Mouse (Mus musculus): ENCODE measurements around the gene Tsnaxip1. TPM values are rescaled to one million over a fixed set of nuclear protein-coding genes. Genes with fewer than 3 reads are reported as not detected.

The Tsnaxip1 gene
- polyA plus RNA-seq, 1 experiment from 2014 or later = 0.07 TPM

DNA sequence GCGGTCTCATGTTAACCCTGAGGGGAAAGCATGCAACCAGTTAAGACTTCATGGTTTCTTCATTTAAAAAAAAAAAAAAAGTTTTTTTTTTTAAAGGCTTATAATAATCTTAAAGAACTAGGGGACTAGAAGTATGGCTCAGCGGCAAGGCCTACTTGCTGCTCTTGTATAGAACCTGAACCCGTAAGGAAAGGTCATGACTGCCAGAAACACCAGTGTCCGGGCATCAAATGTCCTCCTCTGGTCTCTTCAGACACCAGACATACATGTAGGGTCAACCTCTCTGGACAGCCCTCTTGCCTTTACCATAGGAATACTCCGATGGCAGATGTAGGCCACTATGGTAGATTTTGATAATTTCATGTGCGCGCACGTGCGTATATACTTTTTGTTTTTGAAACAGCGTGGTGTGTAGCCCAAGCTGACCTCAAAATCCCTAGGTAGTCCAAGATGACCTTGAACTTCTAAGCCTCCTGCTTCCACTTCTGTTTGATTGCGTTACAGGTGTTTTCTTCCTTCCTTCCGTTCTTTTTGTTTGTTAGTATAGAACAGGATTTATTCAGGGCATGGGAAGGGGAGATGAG, 24.7 kb downstream of the Tsnaxip1 start:
- no peak overlapping the region for H3K9ac ChIP-seq (ENCODE audit: low read depth, low read length)
- H3K36me3 ChIP-seq (ENCODE audit: control insufficient read depth, insufficient read depth, low read length) = peaks cover 6% of the 10 kb centered on the region; the same call in 1 of the 2 replicates
- 78% methylated on average over 12 of the region's 12 CpGs for WGBS (ENCODE audit: insufficient replicate concordance)
- ATAC-seq (replicated peaks; ENCODE audit: insufficient number of reproducible peaks, low FRiP score, low TSS enrichment) = no peak
- H3K9me3 ChIP-seq (replicated peaks; ENCODE audit: control insufficient read depth, low read length) = no peaks in the 10 kb centered on the region
- H3K27ac ChIP-seq (ENCODE audit: low read depth, low read length) = no peak overlapping the region
- peaks cover 24% of the 10 kb centered on the region for H3K4me1 ChIP-seq (ENCODE audit: control insufficient read depth, insufficient read depth, low read length)
- H3K4me3 ChIP-seq (ENCODE audit: low read depth, low read length) = peak overlapping the region; percentile 81; the same call in 1 of the 2 replicates
- no peaks in the 10 kb centered on the region for H3K27me3 ChIP-seq (ENCODE audit: control insufficient read depth, insufficient read depth, low read length)
- no peak overlapping the region; the same call in 1 of the 2 replicates for H3K4me2 ChIP-seq

DNA sequence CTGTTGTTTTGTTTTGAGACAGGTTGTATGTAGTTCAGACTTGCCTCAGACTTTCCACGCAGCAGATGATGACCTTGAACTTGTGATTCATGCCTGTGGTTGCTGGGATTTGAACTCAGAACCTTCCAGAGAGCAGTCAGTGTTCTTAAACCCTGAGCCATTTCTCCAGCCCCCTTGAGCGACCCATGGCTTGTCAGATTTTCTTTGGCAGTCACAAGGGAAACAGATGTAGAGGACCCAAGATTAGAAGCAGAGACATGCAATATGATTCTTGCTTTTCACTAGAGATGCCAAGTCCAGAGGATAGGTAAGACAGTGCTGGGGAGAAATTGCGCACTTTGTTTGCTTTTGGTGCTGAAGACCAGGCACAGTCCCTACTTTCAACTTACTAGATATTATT, 25.6 kb downstream of the Tsnaxip1 start, which contains the start of gene Cenpt:
Gene Cenpt (minus strand): TSS at position 101 of the 400 bp plus-strand sequence.
- no peaks in the 10 kb centered on the region for H3K9me3 ChIP-seq (replicated peaks; ENCODE audit: control insufficient read depth, low read length)
- no peaks in the 10 kb centered on the region for H3K27me3 ChIP-seq (ENCODE audit: control insufficient read depth, insufficient read depth, low read length)
- no peak within 1 kb of the TSS for H3K4me2 ChIP-seq
- H3K27ac ChIP-seq (ENCODE audit: low read depth, low read length) = no peak within 1 kb of the TSS
- H3K9ac ChIP-seq (ENCODE audit: low read depth, low read length) = no peak within 1 kb of the TSS
- peaks cover 4% of the 10 kb centered on the region; the same call in 1 of the 2 replicates for H3K36me3 ChIP-seq (ENCODE audit: control insufficient read depth, insufficient read depth, low read length)
- H3K4me3 ChIP-seq (ENCODE audit: low read depth, low read length) = no peak within 1 kb of the TSS
- no peak for ATAC-seq (replicated peaks; ENCODE audit: insufficient number of reproducible peaks, low FRiP score, low TSS enrichment)
- WGBS (ENCODE audit: insufficient replicate concordance) = 84% methylated on average over 3 of the region's 3 CpGs
- H3K4me1 ChIP-seq (ENCODE audit: control insufficient read depth, insufficient read depth, low read length) = peaks cover 29% of the 10 kb centered on the region

DNA sequence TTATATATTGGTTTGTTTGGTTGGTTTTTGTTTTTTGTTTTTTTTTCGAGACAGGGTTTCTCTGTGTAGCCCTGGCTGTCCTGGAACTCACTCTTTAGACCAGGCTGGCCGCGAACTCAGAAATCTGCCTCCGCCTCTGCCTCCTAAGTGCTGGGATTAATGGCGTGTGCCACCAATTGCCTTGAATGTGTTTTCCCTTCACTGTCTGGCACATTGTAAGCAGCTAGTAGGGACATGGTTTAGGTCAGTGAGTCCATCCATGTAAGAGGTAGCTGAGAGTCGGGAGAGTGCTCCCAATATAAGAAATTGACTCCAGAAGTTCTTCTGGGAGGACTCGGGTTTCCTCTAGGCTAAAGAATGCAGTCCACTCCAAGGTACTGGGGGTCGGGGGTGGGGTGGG, 26.8 kb downstream of the Tsnaxip1 start:
- no peak for ATAC-seq (replicated peaks; ENCODE audit: insufficient number of reproducible peaks, low FRiP score, low TSS enrichment)
- Histone ChIP-seq H3K4me1 (ENCODE audit: control insufficient read depth, insufficient read depth, low read length) (peaks cover 31% of the 10 kb centered on the region), H3K9ac (ENCODE audit: low read depth, low read length) (peak overlapping the region; percentile 90), H3K36me3 (ENCODE audit: control insufficient read depth, insufficient read depth, low read length) (no peaks in the 10 kb centered on the region), H3K27me3 (ENCODE audit: control insufficient read depth, insufficient read depth, low read length) (no peaks in the 10 kb centered on the region), H3K9me3 (replicated peaks; ENCODE audit: control insufficient read depth, low read length) (no peaks in the 10 kb centered on the region), H3K27ac (ENCODE audit: low read depth, low read length) (no peak overlapping the region), H3K4me3 (ENCODE audit: low read depth, low read length) (peak overlapping the region; percentile 83), H3K4me2 (peak overlapping the region; percentile 47)
- 26% methylated on average over 8 of the region's 8 CpGs for WGBS (ENCODE audit: insufficient replicate concordance)

DNA sequence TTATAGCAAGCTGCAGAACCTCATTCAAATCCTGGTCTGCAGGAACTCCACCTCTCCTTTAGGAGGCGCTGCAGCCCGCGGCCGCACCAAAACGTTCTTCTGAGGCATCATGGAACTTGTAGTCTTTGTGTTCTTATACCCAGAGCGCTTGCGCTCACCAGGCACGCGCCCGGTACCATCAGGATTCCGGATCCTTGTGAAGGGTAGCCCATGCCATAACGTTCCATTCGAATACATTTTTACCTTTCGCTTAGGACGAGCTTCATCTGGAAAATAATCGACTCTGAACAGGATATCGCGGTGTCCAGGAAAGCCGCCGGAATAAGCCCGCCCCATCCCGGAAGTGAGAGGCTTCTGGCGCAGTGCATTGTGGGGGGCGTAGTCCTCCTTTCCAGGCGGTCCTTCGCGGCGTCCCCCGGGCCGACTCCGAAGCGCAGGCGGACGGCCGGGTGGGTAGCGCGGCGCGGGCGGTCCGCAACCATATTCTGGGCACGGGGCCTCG, 27.2 kb downstream of the Tsnaxip1 start, which contains the start of gene Thap11:
Gene Thap11 (plus strand): TSS at position 418 of the 502 bp plus-strand sequence.
- no peaks in the 10 kb centered on the region for H3K9me3 ChIP-seq (replicated peaks; ENCODE audit: control insufficient read depth, low read length)
- no peaks in the 10 kb centered on the region for H3K36me3 ChIP-seq (ENCODE audit: control insufficient read depth, insufficient read depth, low read length)
- H3K4me2 ChIP-seq = peak within 1 kb of the TSS; percentile 99
- peak; percentile 90 for ATAC-seq (replicated peaks; ENCODE audit: insufficient number of reproducible peaks, low FRiP score, low TSS enrichment)
- H3K9ac ChIP-seq (ENCODE audit: low read depth, low read length) = peak within 1 kb of the TSS; percentile 90
- whole genome bisulfite sequencing (ENCODE audit: insufficient replicate concordance) = under 1% methylated on average over 43 of the region's 43 CpGs
- H3K27ac ChIP-seq (ENCODE audit: low read depth, low read length) = peak within 1 kb of the TSS; percentile 86
- peak within 1 kb of the TSS; percentile 83 for H3K4me3 ChIP-seq (ENCODE audit: low read depth, low read length)
- H3K4me1 ChIP-seq (ENCODE audit: control insufficient read depth, insufficient read depth, low read length) = peaks cover 35% of the 10 kb centered on the region
- H3K27me3 ChIP-seq (ENCODE audit: control insufficient read depth, insufficient read depth, low read length) = no peaks in the 10 kb centered on the region

DNA sequence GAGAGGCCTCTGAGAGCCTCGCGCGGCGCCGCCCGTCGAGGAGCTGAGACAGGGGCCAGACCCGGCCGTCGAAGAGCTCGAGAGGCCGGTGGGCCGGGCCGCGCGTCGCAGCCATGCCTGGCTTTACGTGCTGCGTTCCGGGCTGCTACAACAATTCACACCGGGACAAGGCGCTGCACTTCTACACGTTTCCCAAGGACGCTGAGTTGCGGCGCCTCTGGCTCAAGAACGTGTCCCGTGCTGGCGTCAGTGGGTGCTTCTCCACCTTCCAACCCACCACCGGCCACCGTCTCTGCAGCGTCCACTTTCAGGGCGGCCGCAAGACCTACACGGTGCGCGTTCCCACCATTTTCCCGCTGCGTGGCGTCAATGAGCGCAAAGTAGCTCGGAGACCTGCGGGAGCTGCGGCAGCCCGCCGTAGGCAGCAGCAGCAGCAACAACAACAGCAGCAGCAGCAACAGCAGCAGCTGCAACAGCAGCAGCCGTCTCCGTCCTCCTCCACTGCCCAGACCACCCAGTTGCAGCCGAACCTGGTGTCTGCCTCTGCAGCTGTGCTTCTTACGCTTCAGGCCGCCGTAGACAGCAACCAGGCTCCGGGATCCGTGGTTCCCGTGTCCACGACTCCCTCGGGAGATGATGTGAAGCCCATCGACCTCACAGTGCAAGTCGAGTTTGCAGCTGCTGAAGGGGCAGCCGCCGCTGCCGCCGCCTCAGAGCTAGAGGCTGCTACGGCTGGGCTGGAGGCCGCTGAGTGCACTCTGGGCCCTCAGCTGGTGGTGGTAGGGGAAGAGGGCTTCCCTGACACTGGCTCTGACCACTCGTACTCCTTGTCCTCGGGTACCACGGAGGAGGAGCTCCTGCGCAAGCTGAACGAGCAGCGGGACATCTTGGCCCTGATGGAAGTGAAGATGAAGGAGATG, 28.0 kb downstream of the Tsnaxip1 start:
- Histone ChIP-seq H3K4me1 (ENCODE audit: control insufficient read depth, insufficient read depth, low read length) (peaks cover 33% of the 10 kb centered on the region), H3K4me2 (peak overlapping the region; percentile 99), H3K27ac (ENCODE audit: low read depth, low read length) (peak overlapping the region; percentile 86), H3K9ac (ENCODE audit: low read depth, low read length) (peak overlapping the region; percentile 90), H3K9me3 (replicated peaks; ENCODE audit: control insufficient read depth, low read length) (no peaks in the 10 kb centered on the region), H3K4me3 (ENCODE audit: low read depth, low read length) (peak overlapping the region; percentile 83), H3K27me3 (ENCODE audit: control insufficient read depth, insufficient read depth, low read length) (no peaks in the 10 kb centered on the region), H3K36me3 (ENCODE audit: control insufficient read depth, insufficient read depth, low read length) (no peaks in the 10 kb centered on the region)
- WGBS (ENCODE audit: insufficient replicate concordance) = under 1% methylated on average over 68 of the region's 71 CpGs
- ATAC-seq (replicated peaks; ENCODE audit: insufficient number of reproducible peaks, low FRiP score, low TSS enrichment) = peak; percentile 48

DNA sequence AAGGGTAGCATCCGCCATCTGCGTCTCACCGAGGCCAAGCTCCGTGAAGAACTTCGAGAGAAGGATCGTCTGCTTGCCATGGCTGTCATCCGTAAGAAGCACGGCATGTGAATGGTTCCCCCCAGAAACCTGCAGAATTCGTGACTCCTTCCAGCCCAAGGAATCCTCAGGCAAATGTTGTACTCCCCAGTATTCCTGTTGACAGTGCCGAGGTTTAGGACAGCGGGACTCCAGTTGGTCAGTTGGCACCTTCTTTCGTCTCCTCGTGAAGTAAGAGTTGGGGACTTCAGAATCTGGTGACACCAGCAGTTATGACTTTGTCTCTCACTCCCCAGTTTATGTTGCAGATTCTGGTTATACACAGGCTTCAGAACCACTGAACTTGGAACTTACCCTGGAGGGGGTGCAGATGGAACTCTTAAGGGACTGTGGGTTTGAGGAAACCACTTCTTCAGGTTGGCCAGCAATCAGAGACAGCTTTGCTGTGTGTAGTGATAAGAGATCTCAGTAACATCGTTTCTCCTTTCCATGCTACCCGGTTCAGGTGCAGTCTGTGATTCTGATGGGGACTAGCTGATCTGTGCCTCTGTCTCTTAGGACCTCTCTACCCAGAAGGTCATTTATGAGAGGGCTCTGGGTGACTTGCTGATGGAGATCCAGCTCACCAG, 28.8 kb downstream of the Tsnaxip1 start:
- peaks cover 29% of the 10 kb centered on the region for H3K4me1 ChIP-seq (ENCODE audit: control insufficient read depth, insufficient read depth, low read length)

DNA sequence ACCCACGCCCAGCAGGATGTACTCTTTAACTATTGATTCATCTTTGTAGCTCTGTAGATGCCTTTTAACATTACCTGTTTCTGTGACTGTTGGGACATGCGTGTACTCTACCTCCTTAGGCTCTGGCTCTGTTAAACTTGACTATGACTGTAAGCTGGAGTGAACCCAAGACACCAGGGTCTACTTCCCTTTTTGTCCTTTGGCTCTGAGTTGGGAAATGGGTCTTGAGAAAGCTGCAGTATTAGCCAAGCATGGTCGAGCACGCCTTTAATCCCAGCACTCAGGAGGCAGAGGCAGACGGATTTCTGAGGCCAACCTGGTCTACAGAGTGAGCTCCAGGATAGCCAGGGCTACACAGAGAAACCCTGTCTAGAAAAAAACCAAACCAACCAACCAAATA, 31.0 kb downstream of the Tsnaxip1 start:
- WGBS (ENCODE audit: insufficient replicate concordance) = 87% methylated on average over 5 of the region's 5 CpGs

More for the DNA sequence above, 28.8 kb downstream of the Tsnaxip1 start:
- H3K27ac ChIP-seq (ENCODE audit: low read depth, low read length) = no peak overlapping the region
- WGBS (ENCODE audit: insufficient replicate concordance) = 15% methylated on average over 15 of the region's 15 CpGs
- H3K4me3 ChIP-seq (ENCODE audit: low read depth, low read length) = peak overlapping the region; percentile 83
- H3K27me3 ChIP-seq (ENCODE audit: control insufficient read depth, insufficient read depth, low read length) = no peaks in the 10 kb centered on the region
- peak overlapping the region; percentile 90 for H3K9ac ChIP-seq (ENCODE audit: low read depth, low read length)
- ATAC-seq (replicated peaks; ENCODE audit: insufficient number of reproducible peaks, low FRiP score, low TSS enrichment) = no peak
- H3K36me3 ChIP-seq (ENCODE audit: control insufficient read depth, insufficient read depth, low read length) = no peaks in the 10 kb centered on the region
- no peaks in the 10 kb centered on the region for H3K9me3 ChIP-seq (replicated peaks; ENCODE audit: control insufficient read depth, low read length)
- peak overlapping the region; percentile 99 for H3K4me2 ChIP-seq

DNA sequence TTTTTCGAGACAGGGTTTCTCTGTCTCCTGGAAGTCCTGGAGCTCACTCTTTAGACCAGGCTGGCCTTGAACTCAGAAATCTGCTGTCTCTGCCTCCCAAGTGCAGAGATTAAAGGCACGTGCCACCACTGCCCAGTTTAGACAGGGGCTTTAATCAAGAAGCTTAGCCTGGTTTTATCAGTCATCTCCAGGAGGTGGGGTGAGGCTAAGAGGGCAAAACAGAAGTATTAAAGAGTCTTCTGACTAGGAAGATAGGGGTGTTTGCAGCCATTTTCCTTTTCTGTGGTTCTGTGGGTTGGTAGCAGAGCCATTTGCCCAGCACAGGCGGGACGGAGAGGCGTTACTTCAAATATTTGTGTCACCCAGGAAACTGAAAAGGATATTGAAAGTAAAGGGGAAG, 31.8 kb downstream of the Tsnaxip1 start:
- peak overlapping the region; percentile 96; the same call in 1 of the 2 replicates for H3K4me3 ChIP-seq (ENCODE audit: low read depth, low read length)
- WGBS (ENCODE audit: insufficient replicate concordance) = 61% methylated on average over 5 of the region's 5 CpGs
- H3K27ac ChIP-seq (ENCODE audit: low read depth, low read length) = peak overlapping the region; percentile 92
- H3K4me1 ChIP-seq (ENCODE audit: control insufficient read depth, insufficient read depth, low read length) = peaks cover 44% of the 10 kb centered on the region
- no peaks in the 10 kb centered on the region for H3K9me3 ChIP-seq (replicated peaks; ENCODE audit: control insufficient read depth, low read length)
- no peak for ATAC-seq (replicated peaks; ENCODE audit: insufficient number of reproducible peaks, low FRiP score, low TSS enrichment)
- no peaks in the 10 kb centered on the region for H3K36me3 ChIP-seq (ENCODE audit: control insufficient read depth, insufficient read depth, low read length)
- peak overlapping the region; percentile 88 for H3K4me2 ChIP-seq
- peak overlapping the region; percentile 98 for H3K9ac ChIP-seq (ENCODE audit: low read depth, low read length)
- no peaks in the 10 kb centered on the region for H3K27me3 ChIP-seq (ENCODE audit: control insufficient read depth, insufficient read depth, low read length)

More for the DNA sequence above, 31.0 kb downstream of the Tsnaxip1 start:
- no peak overlapping the region for H3K9ac ChIP-seq (ENCODE audit: low read depth, low read length)
- H3K27me3 ChIP-seq (ENCODE audit: control insufficient read depth, insufficient read depth, low read length) = no peaks in the 10 kb centered on the region
- no peaks in the 10 kb centered on the region for H3K9me3 ChIP-seq (replicated peaks; ENCODE audit: control insufficient read depth, low read length)
- no peaks in the 10 kb centered on the region for H3K36me3 ChIP-seq (ENCODE audit: control insufficient read depth, insufficient read depth, low read length)
- ATAC-seq (replicated peaks; ENCODE audit: insufficient number of reproducible peaks, low FRiP score, low TSS enrichment) = no peak
- H3K27ac ChIP-seq (ENCODE audit: low read depth, low read length) = no peak overlapping the region
- H3K4me1 ChIP-seq (ENCODE audit: control insufficient read depth, insufficient read depth, low read length) = peaks cover 40% of the 10 kb centered on the region
- H3K4me3 ChIP-seq (ENCODE audit: low read depth, low read length) = no peak overlapping the region
- no peak overlapping the region for H3K4me2 ChIP-seq
